10 mouse cellular contexts compared by ENCODE assay signal in genomic region chr9:45664326-45664725, GRCm38 (mm10).
DNase-seq lines count a peak whose midpoint lies in the region; ATAC-seq and TF ChIP-seq lines count a peak whose summit lies in the region.
"Had no signal": no experiment of that assay in that cellular context is flagged by ENCODE, and none has a peak within 500 bp of the region (broad histone marks: within the 10 kb centered on the region; RNA-seq: fewer than 3 reads in every experiment).

No protein-coding gene starts in this region.

- H3K4me2 ChIP-seq in forebrain, embryonic 15.5 days (replicated peaks) = no peak overlapping the region
- no peak overlapping the region for H3K4me2 ChIP-seq in limb, embryonic 14.5 days (replicated peaks; ENCODE audit: low read depth, low read length, severe bottlenecking)
- H3K4me2 ChIP-seq in liver, postnatal 0 days (ENCODE audit: low read depth, low read length) = no peak overlapping the region
- H3K4me2 ChIP-seq: heart, embryonic 11.5 days; lung, embryonic 15.5 days had no signal

- DNase-seq in layer of hippocampus, adult 2 months (ENCODE audit: low spot score in 2 of 2) = no peak
- no peak for DNase-seq in layer of hippocampus, adult 9-11 months
- DNase-seq in limb, embryonic 14.5 days (ENCODE audit: low spot score) = no peak
- no peak for DNase-seq in liver, postnatal 0 days
- no peak for DNase-seq in kidney, adult 8-10 months
- DNase-seq: kidney, adult 11 months had no signal

- no peaks in the 10 kb centered on the region for H3K36me3 ChIP-seq in forebrain, embryonic 15.5 days
- no peaks in the 10 kb centered on the region for H3K36me3 ChIP-seq in limb, embryonic 14.5 days (ENCODE audit: control insufficient read depth, insufficient read depth, low read length)
- H3K36me3 ChIP-seq in liver, postnatal 0 days (replicated peaks; ENCODE audit: insufficient read depth, low read length) = no peaks in the 10 kb centered on the region
- H3K36me3 ChIP-seq: lung, embryonic 15.5 days had no signal

- peaks cover 47% of the 10 kb centered on the region for H3K4me1 ChIP-seq in forebrain, embryonic 15.5 days
- peaks cover 16% of the 10 kb centered on the region for H3K4me1 ChIP-seq in limb, embryonic 14.5 days (ENCODE audit: control insufficient read depth, insufficient read depth, low read length)
- H3K4me1 ChIP-seq in olfactory bulb, adult 2 months (ENCODE audit: control insufficient read depth, insufficient read depth, low read length) = peaks cover 44% of the 10 kb centered on the region
- no peaks in the 10 kb centered on the region for H3K4me1 ChIP-seq in liver, postnatal 0 days (ENCODE audit: insufficient read depth)
- H3K4me1 ChIP-seq: lung, embryonic 15.5 days had no signal

- no peaks in the 10 kb centered on the region for H3K27me3 ChIP-seq in forebrain, embryonic 15.5 days
- H3K27me3 ChIP-seq in limb, embryonic 14.5 days (ENCODE audit: control insufficient read depth, insufficient read depth, low read length) = no peaks in the 10 kb centered on the region
- H3K27me3 ChIP-seq in liver, postnatal 0 days (ENCODE audit: insufficient read depth, low read length) = no peaks in the 10 kb centered on the region
- H3K27me3 ChIP-seq: lung, embryonic 15.5 days had no signal

- no peak for ATAC-seq in forebrain, embryonic 15.5 days (replicated peaks)
- ATAC-seq in limb, embryonic 14.5 days (ENCODE audit: low FRiP score, low read depth) = no peak
- ATAC-seq in liver, postnatal 0 days = no peak

- H3K9me3 ChIP-seq in forebrain, embryonic 15.5 days = no peaks in the 10 kb centered on the region
- H3K9me3 ChIP-seq in limb, embryonic 14.5 days (ENCODE audit: control insufficient read depth, low read length) = no peaks in the 10 kb centered on the region
- no peaks in the 10 kb centered on the region for H3K9me3 ChIP-seq in liver, postnatal 0 days (ENCODE audit: low read length)
- H3K9me3 ChIP-seq: lung, embryonic 15.5 days had no signal

- TF ChIP-seq POLR2A in limb, embryonic 14.5 days (IDR thresholded peaks at IDR 0.05; ENCODE audit: borderline replicate concordance, extremely low read depth, insufficient read depth, insufficient read length) = no peak
- no peak for TF ChIP-seq POLR2A in olfactory bulb, adult 2 months (IDR thresholded peaks at IDR 0.05; ENCODE audit: insufficient read depth, low read depth, low read length)

- TF ChIP-seq CTCF in layer of hippocampus, adult 2 months (conservative IDR thresholded peaks at IDR 0.05) = no peak
- no peak for TF ChIP-seq CTCF in olfactory bulb, adult 2 months (IDR thresholded peaks at IDR 0.05; ENCODE audit: insufficient read depth, low read depth, low read length)
- TF ChIP-seq CTCF in liver, postnatal 0 days (IDR thresholded peaks at IDR 0.05; ENCODE audit: low read depth) = no peak

- H3K9ac ChIP-seq in forebrain, embryonic 15.5 days (replicated peaks) = peak overlapping the region; percentile 22; the same call in 1 of the 2 replicates
- 0 out of 2 replicates have a peak overlapping the region, but pooled peaks have one; percentile 8 for H3K9ac ChIP-seq in limb, embryonic 14.5 days (ENCODE audit: low read depth, low read length, severe bottlenecking)
- no peak overlapping the region for H3K9ac ChIP-seq in liver, postnatal 0 days (replicated peaks)
- H3K9ac ChIP-seq: lung, embryonic 15.5 days had no signal

- H3K4me3 ChIP-seq in layer of hippocampus, adult 2 months = no peak overlapping the region
- H3K4me3 ChIP-seq in forebrain, embryonic 15.5 days = no peak overlapping the region
- H3K4me3 ChIP-seq in limb, embryonic 14.5 days (replicated peaks; ENCODE audit: low read length) = no peak overlapping the region
- no peak overlapping the region for H3K4me3 ChIP-seq in olfactory bulb, adult 2 months (ENCODE audit: insufficient read depth, low read depth, low read length)
- H3K4me3 ChIP-seq in liver, postnatal 0 days (ENCODE audit: low read depth, low read length) = no peak overlapping the region
- H3K4me3 ChIP-seq: lung, embryonic 15.5 days had no signal

- TF ChIP-seq EP300 in liver, postnatal 0 days (IDR thresholded peaks at IDR 0.05; ENCODE audit: low read depth) = no peak

- 36% methylated on average over 6 of the region's 6 CpGs for WGBS in forebrain, embryonic 15.5 days
- WGBS in limb, embryonic 14.5 days = 68% methylated on average over 6 of the region's 6 CpGs
- 58% methylated on average over 6 of the region's 6 CpGs for WGBS in olfactory bulb, adult 2 months
- WGBS in liver, postnatal 0 days (ENCODE audit: insufficient replicate concordance) = 71% methylated on average over 6 of the region's 6 CpGs

- peak overlapping the region; percentile 91 for H3K27ac ChIP-seq in layer of hippocampus, adult 2 months
- peak overlapping the region; percentile 99 for H3K27ac ChIP-seq in forebrain, embryonic 15.5 days (replicated peaks)
- H3K27ac ChIP-seq in limb, embryonic 14.5 days (replicated peaks; ENCODE audit: low read depth, low read length) = peak overlapping the region; percentile 68
- H3K27ac ChIP-seq in olfactory bulb, adult 2 months (ENCODE audit: insufficient read depth, low read depth, low read length) = peak overlapping the region; percentile 73
- no peak overlapping the region for H3K27ac ChIP-seq in liver, postnatal 0 days (ENCODE audit: low read depth)
- H3K27ac ChIP-seq: lung, embryonic 15.5 days had no signal
